Mouse (Mus musculus) lung, adult 10 weeks (tissue): ENCODE data around the gene Ppp2r3c. TPM values are rescaled to one million over a fixed set of nuclear protein-coding genes. Genes with fewer than 3 reads are reported as not detected.

Experiments
- polyA plus RNA-seq: library from polyadenylated mRNA; stranded (reverse); fragments of 350-450 nt; fragmentation: Illumina TruSeq; extraction: RNeasy Lipid Tissue Mini Kit (QIAGEN cat#74804); gene quantifications from one replicate; pipeline ENCODE4 v1.2.3, GENCODE M21; 2014; ENCODE audit warnings: low read depth, low replicate concordance; ENCODE audit not compliant: insufficient read depth

The Ppp2r3c gene
- 5.0 TPM for polyA plus RNA-seq

DNA sequence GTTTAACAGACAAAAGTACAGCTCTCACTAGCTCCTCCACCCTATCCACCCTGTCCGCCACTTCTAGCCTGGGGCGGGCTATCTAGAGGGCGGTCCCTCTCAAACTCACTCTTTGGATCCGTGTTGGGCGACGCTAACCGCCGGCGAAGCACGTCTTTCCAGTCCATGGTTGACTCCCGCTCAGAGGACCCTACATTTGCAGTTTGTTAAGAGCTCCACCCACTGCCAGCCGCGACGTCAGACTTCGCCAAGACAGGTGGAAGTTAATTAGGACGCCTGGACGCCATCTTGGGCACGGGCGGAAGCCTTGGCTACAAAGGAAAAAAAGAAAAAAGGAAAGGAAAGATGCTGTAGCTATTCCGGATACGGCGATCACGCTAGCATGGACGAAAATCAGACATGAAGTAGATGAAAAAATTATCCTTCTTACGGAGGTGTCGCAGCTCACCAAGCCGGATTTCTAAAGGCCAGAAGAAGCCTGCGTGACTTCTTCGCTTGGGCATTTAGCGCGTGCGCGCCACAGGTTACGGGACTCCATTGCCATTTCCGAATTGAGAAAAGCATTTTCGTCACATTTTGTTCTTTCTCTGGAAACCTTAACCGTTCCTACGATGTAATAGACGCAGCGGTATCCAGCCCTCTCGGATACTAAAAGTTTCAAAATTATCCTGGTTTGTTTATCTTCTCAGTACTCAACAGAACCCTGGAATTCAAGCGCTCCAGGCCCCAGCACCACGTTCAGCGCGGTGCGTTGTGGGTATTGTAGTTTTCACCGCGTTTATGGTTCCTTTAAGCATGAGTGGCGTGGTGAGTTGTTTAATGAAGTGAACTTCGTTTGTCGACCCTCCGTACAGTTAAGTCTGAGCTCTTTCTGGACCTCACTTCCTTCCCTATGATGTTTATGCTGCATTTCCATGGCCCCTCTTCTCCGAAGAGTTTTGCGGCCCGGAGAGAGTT, at the start of gene Ppp2r3c:
Gene Ppp2r3c, minus strand, starts transcription at position 514 of the 957 bp plus-strand sequence.

GRCm38 (mm10) chr12:55299336-55299735, 3.5 kb downstream of the Ppp2r3c start, which contains the start of gene 1110008L16Rik:
TSS of gene 1110008L16Rik (plus strand) at chr12:55299577.

DNA sequence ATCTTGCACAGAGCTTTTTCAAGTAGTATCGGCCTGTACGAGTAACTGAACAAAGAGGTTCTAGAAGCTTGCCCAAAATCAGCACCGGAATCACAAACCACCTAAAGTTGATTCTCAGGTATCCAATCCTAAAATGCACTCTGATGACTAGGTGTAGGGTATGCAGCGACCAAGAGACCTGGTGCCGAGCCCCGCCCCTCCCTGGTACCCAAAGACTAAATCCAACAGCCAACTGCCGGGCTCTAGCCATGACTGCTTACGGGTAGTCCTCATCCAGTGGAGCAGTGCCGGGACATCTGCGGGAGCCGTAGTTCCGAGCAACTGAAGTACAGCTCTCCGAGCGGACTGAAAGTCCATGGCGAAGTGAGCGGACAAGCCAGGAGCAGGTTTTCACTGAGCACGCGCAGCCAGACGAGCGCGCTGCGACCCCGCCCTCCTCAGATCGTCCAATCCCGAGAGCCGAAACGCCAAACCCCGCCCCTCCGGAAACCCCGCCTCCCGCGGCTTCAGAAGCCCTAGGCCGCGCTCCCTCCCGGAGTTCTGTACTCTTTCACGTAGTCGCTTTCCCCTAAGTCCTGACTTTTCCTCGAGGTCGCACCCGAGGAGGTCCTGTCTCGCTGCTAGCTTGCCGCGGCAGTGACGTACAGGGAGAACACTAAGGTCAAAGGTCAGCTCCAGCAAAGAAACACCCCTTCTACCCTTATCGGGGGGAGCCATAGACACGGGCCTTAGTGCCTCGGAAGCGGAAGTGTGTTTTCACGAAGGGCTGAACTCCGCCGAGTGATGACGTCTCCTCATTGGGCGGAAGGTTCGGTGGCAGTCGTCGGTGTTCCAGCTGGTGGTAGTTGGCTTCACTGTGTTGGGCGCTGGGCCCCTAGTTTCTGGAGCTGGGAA, 72.9 kb downstream of the Ppp2r3c start, which contains the start of gene Srp54c:
Gene Srp54c, plus strand, starts transcription at position 543 of the 894 bp plus-strand sequence.

Other genes starting within 250 kb of the Ppp2r3c start
- gene 2700097O09Rik, start 222.9 kb downstream of the Ppp2r3c start, polyA plus RNA-seq: 7.6 TPM
- 47.2 TPM for gene Srp54a, start 222.7 kb downstream of the Ppp2r3c start, polyA plus RNA-seq
- 23.9 TPM for gene Fam177a, start 178.5 kb downstream of the Ppp2r3c start, polyA plus RNA-seq
- 12.0 TPM for gene Srp54b, start 147.9 kb downstream of the Ppp2r3c start, polyA plus RNA-seq
- 3.3 TPM for gene 1700047I17Rik2, start 103.4 kb downstream of the Ppp2r3c start, polyA plus RNA-seq
- gene Srp54c, start 72.8 kb downstream of the Ppp2r3c start, polyA plus RNA-seq: 37.1 TPM
- gene 1110008L16Rik, start 3.4 kb downstream of the Ppp2r3c start, polyA plus RNA-seq: 5.1 TPM
- 234 TPM for gene Psma6, start 81.2 kb upstream of the Ppp2r3c start, polyA plus RNA-seq
- gene Nfkbia, start 189.6 kb upstream of the Ppp2r3c start, polyA plus RNA-seq: 129 TPM